Mouse (Mus musculus) hindbrain, embryonic 14.5 days (tissue): ENCODE results near the gene Eloa. TPM values are rescaled to one million over a fixed set of nuclear protein-coding genes. Genes with fewer than 3 reads are reported as not detected.

Experiments
- ATAC-seq: fragments of 200-750 bp; cut with Nextera tagmentation; 2 replicates; pipeline ENCODE4 v1.8.0; 2017; ENCODE audit warnings: moderate number of reproducible peaks, mild to moderate bottlenecking, moderate TSS enrichment, moderate library complexity; ENCODE audit not compliant: low FRiP score
- DNase-seq: peaks from one replicate; pipeline ENCODE4 v3.0.0-alpha.2; 2015; ENCODE audit warnings: low spot score
- H3K27ac ChIP-seq: fragments of 300-500 bp; sonication (generic); 2 replicates; pipeline ENCODE4 v1.5.1; 2014; ENCODE audit warnings: mild to moderate bottlenecking, moderate library complexity
- H3K27me3 ChIP-seq: fragments of 300-500 bp; sonication (generic); 2 replicates; pipeline ENCODE4 v1.6.1; 2014; ENCODE audit warnings: mild to moderate bottlenecking, low read length, mixed read lengths; ENCODE audit not compliant: control insufficient read depth, insufficient read depth
- H3K36me3 ChIP-seq: fragments of 300-500 bp; sonication (generic); replicated peaks from 2 replicates; pipeline ENCODE4 v1.6.1; 2014; ENCODE audit not compliant: control insufficient read depth, insufficient read depth
- H3K4me1 ChIP-seq: fragments of 300-500 bp; sonication (generic); replicated peaks from 2 replicates; pipeline ENCODE4 v1.6.1; 2014; ENCODE audit warnings: antibody characterized with exemption, low read length, mixed read lengths; ENCODE audit not compliant: control insufficient read depth, insufficient read depth
- H3K4me2 ChIP-seq: fragments of 300-500 bp; sonication (generic); replicated peaks from 2 replicates; pipeline ENCODE4 v1.6.1; 2014; ENCODE audit warnings: mild to moderate bottlenecking, moderate library complexity
- H3K4me3 ChIP-seq: fragments of 300-500 bp; sonication (generic); replicated peaks from 2 replicates; pipeline ENCODE4 v1.5.1; 2014; ENCODE audit warnings: mild to moderate bottlenecking, low read length
- H3K9ac ChIP-seq: fragments of 300-500 bp; sonication (generic); 2 replicates; pipeline ENCODE4 v1.6.1; 2014
- H3K9me3 ChIP-seq: fragments of 300-500 bp; sonication (generic); 2 replicates; pipeline ENCODE4 v1.6.1; 2016; ENCODE audit warnings: low read length; ENCODE audit not compliant: control insufficient read depth
- WGBS: fragments of 180-500 bp; shearing (Covaris S2); extraction: QIAGEN DNeasy Blood & Tissue Kit; methylation state at CpG from one replicate; pipeline ENCODE4 v1.1.7; 2014; 5-methylcytosine and 5-hydroxymethylcytosine counted together
- polyA plus RNA-seq: library from polyadenylated mRNA; unstranded; fragments of >200 nt; fragmentation: Nextera tagmentation; extraction: Ambion mirVana; gene quantifications from 2 replicates; pipeline ENCODE4 v1.2.1, GENCODE M21; 2014

Eloa gene
- polyA plus RNA-seq, 1 experiment from 2014 or later, result 31.1 TPM

- Histone ChIP-seq H3K4me1 (no peaks in the 10 kb centered on the region), H3K27me3 (no peaks in the 10 kb centered on the region), H3K9ac (no peak overlapping the region), H3K4me3 (no peak overlapping the region), H3K9me3 (no peaks in the 10 kb centered on the region), H3K4me2 (no peak overlapping the region), H3K27ac (no peak overlapping the region), H3K36me3 (peaks cover 62% of the 10 kb centered on the region)
- DNase-seq (peak; percentile 87), ATAC-seq (no peak)
- WGBS, result 7% methylated on average over 2 of the region's 2 CpGs
These were observed 67.3 kb downstream of the Eloa start for GRCm38 (mm10) chr4:135954241-135954640.

Other genes with a start within 250 kb of the Eloa start
- 200 and 208 TPM in 2 replicates for gene Srsf10, start 166.0 kb downstream of the Eloa start, polyA plus RNA-seq
- gene Pnrc2, start 147.9 kb downstream of the Eloa start, polyA plus RNA-seq, result 95.0 and 105 TPM in 2 replicates
- 0.13 and 0.17 TPM in 2 replicates for gene Cnr2, start 126.4 kb downstream of the Eloa start, polyA plus RNA-seq
- 68.8 and 72.0 TPM in 2 replicates for gene Fuca1, start 101.0 kb downstream of the Eloa start, polyA plus RNA-seq
- gene Hmgcl, start 75.3 kb downstream of the Eloa start, polyA plus RNA-seq, result 60.3 and 63.3 TPM in 2 replicates
- gene Gale, start 58.0 kb downstream of the Eloa start, polyA plus RNA-seq, result 41.9 and 42.9 TPM in 2 replicates
- 183 and 191 TPM in 2 replicates for gene Lypla2, start 49.1 kb downstream of the Eloa start, polyA plus RNA-seq
- gene Pithd1, start 34.5 kb downstream of the Eloa start, polyA plus RNA-seq, result 60.7 and 65.5 TPM in 2 replicates
- 264 and 303 TPM in 2 replicates for gene Rpl11, start 31.7 kb upstream of the Eloa start, polyA plus RNA-seq
- 194 and 206 TPM in 2 replicates for gene Id3, start 121.7 kb upstream of the Eloa start, polyA plus RNA-seq
- gene E2f2, start 150.6 kb upstream of the Eloa start, polyA plus RNA-seq, result 1.2 and 1.3 TPM in 2 replicates
- 4.9 TPM in 2 replicates for gene Asap3, start 184.6 kb upstream of the Eloa start, polyA plus RNA-seq
- 1.2 and 2.0 TPM in 2 replicates for gene Tcea3, start 226.0 kb upstream of the Eloa start, polyA plus RNA-seq